Mouse (Mus musculus) kidney, embryonic 14.5 days (tissue): Measurements from ENCODE around the gene Fam129b. TPM values are rescaled to one million over a fixed set of nuclear protein-coding genes. Genes with fewer than 3 reads are reported as not detected.

Experiments used
- ATAC-seq: fragments of 200-750 bp; cut with Nextera tagmentation; 2 replicates; pipeline ENCODE4 v1.8.0; 2017; ENCODE audit warnings: moderate number of reproducible peaks, mild to moderate bottlenecking, moderate TSS enrichment, moderate library complexity; ENCODE audit not compliant: low FRiP score, low TSS enrichment
- H3K27ac ChIP-seq: fragments of 300-500 bp; sonication (generic); 2 replicates; pipeline ENCODE4 v1.5.1; 2014; ENCODE audit warnings: low read depth, mild to moderate bottlenecking, low read length, moderate library complexity, mixed read lengths
- H3K27me3 ChIP-seq: fragments of 300-500 bp; sonication (generic); 2 replicates; pipeline ENCODE4 v1.6.1; 2014; ENCODE audit warnings: mild to moderate bottlenecking, low read length; ENCODE audit not compliant: control insufficient read depth, insufficient read depth
- H3K36me3 ChIP-seq: fragments of 300-500 bp; sonication (generic); 2 replicates; pipeline ENCODE4 v1.6.1; 2014; ENCODE audit warnings: low read length, mixed read lengths; ENCODE audit not compliant: control insufficient read depth, insufficient read depth
- H3K4me1 ChIP-seq: fragments of 300-500 bp; sonication (generic); 2 replicates; pipeline ENCODE4 v1.6.1; 2014; ENCODE audit warnings: low read length, mixed read lengths; ENCODE audit not compliant: control insufficient read depth, insufficient read depth
- H3K4me2 ChIP-seq: fragments of 300-500 bp; sonication (generic); replicated peaks from 2 replicates; pipeline ENCODE4 v1.6.1; 2014; ENCODE audit warnings: low read depth, mild to moderate bottlenecking, low read length
- H3K4me3 ChIP-seq: fragments of 300-500 bp; sonication (generic); 2 replicates; pipeline ENCODE4 v1.5.1; 2014; ENCODE audit warnings: mild to moderate bottlenecking, low read length
- H3K9ac ChIP-seq: fragments of 300-500 bp; sonication (generic); 2 replicates; pipeline ENCODE4 v1.6.1; 2014; ENCODE audit warnings: low read depth, mild to moderate bottlenecking, low read length, moderate library complexity
- H3K9me3 ChIP-seq: fragments of 300-500 bp; sonication (generic); 2 replicates; pipeline ENCODE4 v1.6.1; 2016; ENCODE audit warnings: low read length; ENCODE audit not compliant: control insufficient read depth
- WGBS: fragments of 180-500 bp; shearing (Covaris S2); extraction: QIAGEN DNeasy Blood & Tissue Kit; methylation state at CpG from one replicate; pipeline ENCODE4 v1.1.7; 2014; 5-methylcytosine and 5-hydroxymethylcytosine counted together
- polyA plus RNA-seq: library from polyadenylated mRNA; unstranded; fragments of >200 nt; fragmentation: Nextera tagmentation; extraction: Ambion mirVana; gene quantifications from 2 replicates; pipeline ENCODE4 v1.2.1, GENCODE M21; 2014

Fam129b gene
- polyA plus RNA-seq, 1 experiment from 2014 or later = 19.9 TPM

DNA sequence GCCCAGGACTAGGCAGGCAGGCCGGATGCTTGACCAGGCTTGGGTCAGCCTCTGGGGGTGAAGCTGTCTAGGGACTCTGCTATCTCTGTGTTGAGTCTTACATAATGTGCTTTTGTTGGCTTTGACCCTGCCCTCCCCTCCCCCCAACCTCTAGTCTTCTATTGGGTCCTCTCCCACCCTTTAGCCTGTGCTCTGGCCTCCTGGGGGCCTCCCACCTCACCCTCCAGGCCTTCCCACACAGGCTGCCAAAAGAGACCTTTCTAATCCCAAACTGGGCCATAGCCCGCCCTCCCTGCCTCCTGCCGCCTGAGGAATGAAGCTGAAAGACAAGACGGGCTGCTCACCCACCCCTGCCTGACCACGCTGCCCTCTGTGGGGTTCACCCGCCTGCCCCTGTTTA, 5.1 kb downstream of the Fam129b start:
- Histone ChIP-seq H3K27me3 (no peaks in the 10 kb centered on the region), H3K27ac (peak overlapping the region; percentile 83; the same call in 1 of the 2 replicates), H3K9me3 (no peaks in the 10 kb centered on the region)

DNA sequence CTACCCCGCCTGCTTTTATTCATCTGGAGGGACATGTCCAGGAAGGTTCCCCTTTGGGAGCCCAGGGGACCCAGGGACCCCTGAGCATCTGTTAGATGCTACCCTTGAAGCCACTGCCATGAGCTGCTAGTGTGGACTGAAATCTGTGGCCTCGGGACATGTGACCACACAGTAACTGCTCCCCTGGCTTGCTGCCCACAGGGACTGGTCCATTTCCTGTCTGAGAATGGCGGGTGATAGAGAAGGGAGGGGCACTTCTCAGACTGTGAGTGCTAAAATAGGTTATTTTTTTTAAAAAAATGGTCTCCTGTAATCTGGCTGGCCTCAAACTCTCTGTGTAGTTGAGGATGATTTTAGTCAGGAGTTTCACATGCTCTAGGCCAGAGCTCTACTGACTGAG, 5.8 kb downstream of the Fam129b start:
- Histone ChIP-seq H3K4me3 (no peak overlapping the region), H3K27me3 (no peaks in the 10 kb centered on the region), H3K4me1 (peaks cover 82% of the 10 kb centered on the region), H3K9me3 (no peaks in the 10 kb centered on the region), H3K4me2 (0 out of 2 replicates have a peak overlapping the region, but pooled peaks have one; percentile 10), H3K27ac (peak overlapping the region; percentile 83; the same call in 1 of the 2 replicates), H3K9ac (peak overlapping the region; percentile 48; the same call in 1 of the 2 replicates), H3K36me3 (no peaks in the 10 kb centered on the region)
- ATAC-seq = no peak
- WGBS = 25% methylated on average over 3 of the region's 3 CpGs

More for the DNA sequence above, 5.1 kb downstream of the Fam129b start:
- no peak for ATAC-seq
- Histone ChIP-seq H3K9ac (peak overlapping the region; percentile 48; the same call in 1 of the 2 replicates), H3K4me2 (no peak overlapping the region), H3K4me1 (peaks cover 82% of the 10 kb centered on the region), H3K4me3 (no peak overlapping the region; the same call in 1 of the 2 replicates), H3K36me3 (no peaks in the 10 kb centered on the region)
- WGBS = 20% methylated on average over 6 of the region's 6 CpGs

DNA sequence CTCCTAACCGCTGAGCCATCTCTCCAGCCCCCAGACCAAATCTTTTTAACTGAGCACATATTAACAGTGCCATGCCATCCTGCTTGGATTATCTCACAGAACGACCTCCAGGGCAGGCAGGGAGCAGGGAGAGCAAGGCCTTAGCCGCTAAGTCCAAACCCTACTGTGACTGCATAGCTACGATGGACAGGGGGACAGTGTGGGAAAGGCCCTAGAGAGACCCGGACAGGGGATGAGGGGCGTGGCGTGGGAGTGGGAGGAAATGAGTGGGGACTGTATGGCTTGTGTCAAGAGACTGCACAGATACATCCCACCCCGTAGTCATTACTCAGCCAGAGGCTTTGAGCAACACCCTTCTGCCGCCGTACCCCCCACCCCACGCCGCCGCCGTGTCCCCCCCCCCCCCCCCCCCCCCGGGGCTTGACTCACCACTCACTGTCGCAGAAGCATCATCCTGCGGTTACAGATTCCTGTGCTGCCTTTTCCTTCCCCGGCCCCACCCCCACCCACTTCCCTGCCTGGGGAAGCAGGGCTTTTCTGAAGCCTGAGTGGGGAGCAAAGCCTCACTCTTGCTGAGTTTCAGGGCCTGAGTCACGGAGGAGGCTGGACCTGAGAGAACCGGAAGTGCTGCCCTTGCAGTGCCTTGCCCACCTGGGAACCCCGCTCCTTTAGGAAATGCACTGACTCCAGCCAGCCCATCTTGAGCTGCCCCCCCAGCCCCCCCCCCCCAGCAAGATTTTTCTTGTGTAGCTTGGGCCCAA, 6.5 kb downstream of the Fam129b start:
- Histone ChIP-seq H3K9ac (no peak overlapping the region), H3K4me2 (no peak overlapping the region), H3K36me3 (no peaks in the 10 kb centered on the region), H3K27me3 (no peaks in the 10 kb centered on the region), H3K9me3 (no peaks in the 10 kb centered on the region), H3K27ac (peak overlapping the region; percentile 83), H3K4me1 (peaks cover 75% of the 10 kb centered on the region), H3K4me3 (no peak overlapping the region)
- WGBS = 48% methylated on average over 15 of the region's 21 CpGs
- ATAC-seq = peak; percentile 24; the same call in 1 of the 2 replicates

DNA sequence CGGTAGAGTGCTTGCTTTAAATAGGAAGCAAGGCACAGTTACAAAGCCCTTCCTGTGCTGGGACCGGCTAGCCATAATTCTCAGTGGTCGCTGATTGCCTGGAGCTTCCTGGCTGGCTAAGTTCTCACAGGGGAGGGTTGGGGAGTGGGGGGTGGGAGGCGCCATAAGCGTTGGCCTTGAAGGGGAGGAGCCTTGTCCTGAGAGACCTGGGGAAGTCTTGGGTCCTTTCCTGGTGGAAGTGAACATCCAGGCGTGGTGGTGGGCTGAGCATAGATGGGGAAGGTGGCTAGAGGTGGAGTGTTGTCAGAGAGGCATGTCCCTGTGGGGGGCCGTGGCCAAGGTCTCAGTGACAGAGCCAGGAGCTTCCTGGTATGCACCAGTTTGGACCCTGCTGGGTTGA, 8.8 kb downstream of the Fam129b start:
- peak overlapping the region; percentile 15; the same call in 1 of the 2 replicates for H3K4me2 ChIP-seq
- H3K4me1 ChIP-seq = peaks cover 71% of the 10 kb centered on the region
- no peak overlapping the region for H3K4me3 ChIP-seq
- H3K9ac ChIP-seq = no peak overlapping the region
- H3K27me3 ChIP-seq = no peaks in the 10 kb centered on the region
- no peaks in the 10 kb centered on the region for H3K9me3 ChIP-seq
- no peaks in the 10 kb centered on the region for H3K36me3 ChIP-seq
- no peak; the same call in 1 of the 2 replicates for ATAC-seq
- 11% methylated on average over 7 of the region's 7 CpGs for WGBS
- H3K27ac ChIP-seq = peak overlapping the region; percentile 69; the same call in 1 of the 2 replicates

DNA sequence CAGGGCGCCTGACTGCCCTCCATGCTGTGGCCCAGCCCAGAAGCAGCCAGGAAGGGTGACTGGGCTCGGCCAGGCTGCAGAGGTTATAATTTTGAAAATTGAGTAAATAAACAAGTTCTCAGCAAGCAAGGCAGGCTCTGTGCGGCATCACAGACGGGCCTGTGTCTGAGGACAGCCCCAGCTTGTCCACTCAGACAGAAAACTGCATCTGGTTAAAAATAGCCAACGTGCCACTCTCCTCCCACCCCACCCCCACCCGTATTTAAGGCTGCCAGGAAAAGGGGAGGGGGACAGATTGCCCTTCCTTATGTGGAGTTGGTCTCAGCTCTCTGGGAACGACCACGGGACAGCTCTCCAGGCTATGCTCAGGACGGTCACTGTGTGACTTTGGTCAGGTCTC, 12.1 kb downstream of the Fam129b start:
- WGBS = 11% methylated on average over 9 of the region's 9 CpGs
- no peaks in the 10 kb centered on the region for H3K36me3 ChIP-seq
- H3K27ac ChIP-seq = peak overlapping the region; percentile 71
- no peaks in the 10 kb centered on the region for H3K9me3 ChIP-seq
- H3K9ac ChIP-seq = peak overlapping the region; percentile 44; the same call in 1 of the 2 replicates
- no peak overlapping the region for H3K4me2 ChIP-seq
- no peak overlapping the region for H3K4me3 ChIP-seq
- peaks cover 47% of the 10 kb centered on the region for H3K4me1 ChIP-seq
- H3K27me3 ChIP-seq = no peaks in the 10 kb centered on the region
- 0 out of 2 replicates have a peak, but pooled peaks have one; percentile 25 for ATAC-seq

DNA sequence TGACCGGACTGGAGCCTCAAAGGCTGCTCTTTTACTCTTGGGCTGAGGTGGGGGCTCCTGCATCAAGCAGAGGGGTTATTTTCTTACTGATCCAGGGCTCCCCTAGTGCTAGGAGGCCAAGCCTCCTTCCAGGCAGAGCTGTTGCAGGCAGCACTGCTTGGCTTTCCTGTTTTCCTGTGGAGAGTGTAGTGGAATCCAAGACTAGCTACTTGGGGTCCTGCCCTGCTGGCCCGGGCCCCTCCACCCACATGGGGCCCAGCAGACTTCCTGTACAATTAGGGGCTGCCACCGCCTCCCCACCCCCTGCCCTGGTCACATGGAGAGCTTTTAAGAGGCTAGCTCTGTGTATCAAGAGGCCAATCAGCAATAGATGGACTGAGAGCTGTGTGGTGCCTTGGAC, 12.6 kb downstream of the Fam129b start:
- peaks cover 43% of the 10 kb centered on the region for H3K4me1 ChIP-seq
- H3K36me3 ChIP-seq = no peaks in the 10 kb centered on the region
- no peaks in the 10 kb centered on the region for H3K27me3 ChIP-seq
- H3K4me2 ChIP-seq = no peak overlapping the region
- 0 out of 2 replicates have a peak overlapping the region, but pooled peaks have one; percentile 44 for H3K9ac ChIP-seq
- peak overlapping the region; percentile 71 for H3K27ac ChIP-seq
- H3K9me3 ChIP-seq = no peaks in the 10 kb centered on the region
- H3K4me3 ChIP-seq = no peak overlapping the region
- 21% methylated on average over 3 of the region's 3 CpGs for WGBS
- 0 out of 2 replicates have a peak, but pooled peaks have one; percentile 11 for ATAC-seq

DNA sequence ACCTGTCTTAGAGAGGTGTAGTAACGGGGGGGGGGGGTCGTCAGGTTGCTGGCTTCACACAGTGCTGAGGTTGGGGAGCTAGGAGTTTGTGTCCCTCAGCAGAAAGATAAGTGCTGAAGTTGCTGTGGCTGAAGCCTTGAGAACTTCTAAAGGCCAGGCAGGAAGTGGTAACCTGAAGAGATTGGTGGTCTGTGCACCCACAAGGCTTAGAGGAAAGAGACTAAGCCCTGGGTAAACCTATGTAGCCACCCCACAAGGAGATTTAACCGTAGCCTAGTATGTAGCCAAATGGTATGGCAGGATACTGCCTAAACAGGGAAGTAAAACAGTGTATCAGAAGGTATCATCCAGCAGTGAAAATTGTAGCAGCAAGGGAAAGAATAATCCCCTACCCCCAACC, 14.4 kb downstream of the Fam129b start:
- Histone ChIP-seq H3K27me3 (no peaks in the 10 kb centered on the region), H3K4me1 (peaks cover 29% of the 10 kb centered on the region), H3K9ac (no peak overlapping the region), H3K4me3 (no peak overlapping the region), H3K27ac (no peak overlapping the region), H3K36me3 (no peaks in the 10 kb centered on the region), H3K9me3 (no peaks in the 10 kb centered on the region), H3K4me2 (no peak overlapping the region)
- 85% methylated on average over 3 of the region's 3 CpGs for WGBS
- ATAC-seq = no peak

DNA sequence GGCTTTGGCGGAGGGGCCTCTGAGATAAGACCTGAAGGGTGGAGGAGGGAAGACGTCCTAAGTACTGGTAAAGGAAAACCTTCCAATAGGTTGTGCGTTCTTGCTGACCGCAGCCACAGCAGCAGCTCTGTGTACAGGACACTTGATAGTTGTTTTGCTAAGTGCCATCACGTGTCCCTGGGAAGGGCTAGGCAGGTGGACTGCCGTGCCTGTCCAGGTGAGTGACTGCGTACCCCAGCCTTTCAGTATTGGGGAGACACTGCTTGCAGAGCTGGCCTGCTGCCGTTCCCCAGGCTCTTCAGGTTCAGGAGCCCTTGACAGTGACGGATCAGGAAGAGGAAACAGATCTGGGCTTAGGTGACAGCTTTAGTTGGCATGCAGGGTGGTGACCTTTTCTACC, 15.4 kb downstream of the Fam129b start:
- ATAC-seq = no peak
- H3K4me1 ChIP-seq = peaks cover 32% of the 10 kb centered on the region

DNA sequence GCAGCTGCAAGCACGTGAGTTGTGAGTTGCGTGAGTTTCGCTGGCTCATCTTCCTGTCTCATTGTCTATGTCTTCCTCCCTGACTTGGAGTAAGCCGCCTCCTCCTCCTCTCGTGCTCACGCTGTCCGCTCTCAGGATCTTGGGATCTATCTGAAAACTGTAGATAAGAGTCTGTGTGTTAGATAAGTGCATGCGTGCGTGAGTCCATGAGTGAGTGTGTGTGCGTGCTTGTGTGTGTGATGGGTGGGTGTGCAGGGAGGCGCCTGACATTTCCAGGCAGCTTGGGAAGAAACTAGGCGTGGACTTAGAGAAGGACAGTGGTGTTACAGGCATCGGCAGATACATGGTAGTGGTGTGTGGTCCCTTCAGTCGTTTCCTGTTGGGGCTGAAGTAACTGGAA, 16.6 kb downstream of the Fam129b start:
- no peak for ATAC-seq
- 90% methylated on average over 14 of the region's 14 CpGs for WGBS
- Histone ChIP-seq H3K9me3 (no peaks in the 10 kb centered on the region), H3K27me3 (no peaks in the 10 kb centered on the region), H3K9ac (no peak overlapping the region), H3K4me3 (no peak overlapping the region), H3K4me1 (peaks cover 38% of the 10 kb centered on the region), H3K27ac (no peak overlapping the region), H3K4me2 (no peak overlapping the region), H3K36me3 (no peaks in the 10 kb centered on the region)

More for the DNA sequence above, 15.4 kb downstream of the Fam129b start:
- Histone ChIP-seq H3K27ac (no peak overlapping the region), H3K27me3 (no peaks in the 10 kb centered on the region), H3K9ac (no peak overlapping the region), H3K36me3 (no peaks in the 10 kb centered on the region), H3K4me3 (no peak overlapping the region), H3K4me2 (no peak overlapping the region), H3K9me3 (no peaks in the 10 kb centered on the region)
- WGBS = 50% methylated on average over 9 of the region's 9 CpGs
